Mouse (Mus musculus) c-Kit-positive CD71-positive TER-119-positive erythroid progenitor cells, embryonic 14.5 days (primary cell): ENCODE results near the gene Zfp747.
"Not testable (repeated sequence)": the region's sequence is repeated elsewhere in the genome, so short reads cannot be mapped to it uniquely, and the experiment has no call there.

ENCODE experiments used
- DNase-seq: peaks from one replicate; pipeline ENCODE4 v3.0.0-alpha.2; 2013; ENCODE audit warnings: low spot score

The Zfp747 gene

GRCm38 (mm10) chr7:127375271-127376245 is at the start of gene Zfp747:
Gene Zfp747, minus strand, starts transcription at chr7:127376050.
- DNase-seq: peak; percentile 96

- no peak for DNase-seq
These were observed 49.4 kb upstream of the Zfp747 start for GRCm38 (mm10) chr7:127425291-127425690.

GRCm38 (mm10) chr7:127422247-127422646 is 46.4 kb upstream of the Zfp747 start:
- peak; percentile 57 for DNase-seq

- peak; percentile 90 for DNase-seq
These were observed 45.7 kb upstream of the Zfp747 start, which contains the start of gene Zfp688 for GRCm38 (mm10) chr7:127421388-127422191. Gene Zfp688, minus strand, starts transcription at chr7:127422068.

GRCm38 (mm10) chr7:127411418-127411817 is 35.6 kb upstream of the Zfp747 start:
- no peak for DNase-seq

GRCm38 (mm10) chr7:127406002-127406987 is 30.4 kb upstream of the Zfp747 start, which contains the start of gene Zfp764:
Gene Zfp764, minus strand, starts transcription at chr7:127406822.
- peak; percentile 79 for DNase-seq

GRCm38 (mm10) chr7:127404101-127404500 is 28.3 kb upstream of the Zfp747 start:
- DNase-seq: not testable (repeated sequence)

GRCm38 (mm10) chr7:127402980-127403379 is 27.1 kb upstream of the Zfp747 start:
- DNase-seq: no peak

- DNase-seq: no peak
These were observed 24.5 kb upstream of the Zfp747 start for GRCm38 (mm10) chr7:127400355-127400754.

GRCm38 (mm10) chr7:127393944-127394333 is 18.1 kb upstream of the Zfp747 start:
- DNase-seq: no peak

- DNase-seq: peak; percentile 98
These were observed 17.5 kb upstream of the Zfp747 start, which contains the start of gene E430018J23Rik for GRCm38 (mm10) chr7:127393157-127393943. Gene E430018J23Rik, minus strand, starts transcription at chr7:127393629.

- no peak for DNase-seq
These were observed 16.5 kb upstream of the Zfp747 start for GRCm38 (mm10) chr7:127392251-127392824.

GRCm38 (mm10) chr7:127391538-127391937 is 15.7 kb upstream of the Zfp747 start:
- DNase-seq: no peak

- no peak for DNase-seq
These were observed 14.5 kb upstream of the Zfp747 start for GRCm38 (mm10) chr7:127390306-127390705.

GRCm38 (mm10) chr7:127388201-127388600 is 12.4 kb upstream of the Zfp747 start:
- not testable (repeated sequence) for DNase-seq

GRCm38 (mm10) chr7:127386641-127387392 is 11.0 kb upstream of the Zfp747 start, which contains the start of gene 9130019O22Rik:
Gene 9130019O22Rik, minus strand, starts transcription at chr7:127387166.
- DNase-seq: peak; percentile 92

GRCm38 (mm10) chr7:127385560-127385959 is 9.7 kb upstream of the Zfp747 start:
- DNase-seq: not testable (repeated sequence)

GRCm38 (mm10) chr7:127378310-127378921 is 2.6 kb upstream of the Zfp747 start:
- DNase-seq: no peak

- not testable (repeated sequence) for DNase-seq
These were observed 4.0 kb downstream of the Zfp747 start for GRCm38 (mm10) chr7:127371870-127372269.
